Mouse (Mus musculus): ENCODE measurements at regions not wholly inside any gene's neighbourhood (a gene's known extent, or its start where the extent isn't known, plus 50 kb on each side); places are given as distances from the start of the nearest gene placed in this dataset.

DNA sequence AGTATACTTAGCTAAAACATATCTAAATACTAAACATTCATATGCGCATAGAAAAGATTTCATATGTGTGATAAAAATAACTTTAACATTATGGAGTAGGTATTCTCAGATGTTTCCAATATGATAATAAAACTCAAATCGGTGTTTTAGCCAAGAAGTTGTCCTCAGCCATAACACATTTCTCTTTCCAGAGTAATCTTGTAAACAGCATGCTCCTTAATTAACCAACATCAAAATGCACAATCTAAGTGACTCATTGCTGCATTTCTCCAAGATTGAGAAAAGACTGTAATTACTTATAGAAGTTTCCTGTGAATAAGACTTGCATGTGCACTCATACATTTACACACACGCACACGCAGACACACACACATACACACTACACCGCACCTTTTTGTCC is 95.1 kb upstream of the Mme start:
- Histone ChIP-seq H3K4me3 (no peak overlapping the region), H3K79me2 (ENCODE audit: control insufficient read depth, insufficient read depth) (no peaks in the 10 kb centered on the region)
- TF ChIP-seq USF1 (IDR thresholded peaks at IDR 0.05; ENCODE audit: low read depth): no peak

DNA sequence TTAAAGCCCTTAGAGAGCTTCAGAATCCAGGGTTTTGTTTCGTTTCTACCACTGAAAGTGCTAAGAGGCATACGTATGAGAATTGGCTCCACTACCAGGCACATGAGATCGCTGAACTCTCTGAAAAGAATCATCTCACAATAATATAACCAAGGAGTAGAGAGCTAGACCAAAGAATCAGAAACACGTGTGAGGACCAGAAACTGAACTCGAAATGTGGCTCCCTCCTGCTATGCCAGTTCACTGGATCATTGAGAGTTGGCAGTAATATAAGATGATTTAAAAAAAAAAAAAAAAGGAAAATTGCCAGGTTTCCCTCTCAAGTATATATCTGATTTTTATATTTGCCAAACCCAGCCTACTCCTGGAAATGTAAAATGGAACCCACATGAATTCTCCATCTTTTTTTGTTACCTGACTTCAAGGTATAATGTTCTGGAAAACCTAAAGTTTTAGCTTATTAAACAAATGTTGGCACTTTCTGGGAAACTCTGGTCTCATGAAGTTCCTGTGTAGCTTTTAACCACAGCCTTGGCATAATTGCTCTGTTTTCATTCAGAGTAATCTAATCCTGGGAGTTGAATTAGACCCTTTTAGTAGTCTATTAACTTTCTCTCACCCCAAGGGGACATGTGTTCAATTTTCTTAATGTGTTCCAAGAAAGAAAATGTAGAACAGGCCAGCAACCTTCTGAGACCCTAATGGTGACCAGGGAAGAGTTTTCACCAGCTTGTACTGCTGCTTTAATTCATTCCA is 58.7 kb upstream of the Mme start:
- no peak for TF ChIP-seq REST (IDR thresholded peaks at IDR 0.05; ENCODE audit: insufficient read depth, insufficient read length)
- no peak for TF ChIP-seq POLR2AphosphoS2 (IDR thresholded peaks at IDR 0.05; ENCODE audit: insufficient read length, low read depth)
- no peak for TF ChIP-seq MYOG (IDR thresholded peaks at IDR 0.05; ENCODE audit: control insufficient read depth in 1 of 3, insufficient read depth in 1 of 3, insufficient read length in 2 of 3, low read depth in 2 of 3)
- H3K27me3 ChIP-seq (ENCODE audit: control insufficient read depth, insufficient read depth, insufficient read length): no peaks in the 10 kb centered on the region
- H3K36me3 ChIP-seq (ENCODE audit: control insufficient read depth, insufficient read depth): no peaks in the 10 kb centered on the region
- no peak overlapping the region for H3K4me3 ChIP-seq
- H3ac ChIP-seq (ENCODE audit: control insufficient read depth, insufficient read length): no peak overlapping the region
- H3K4me2 ChIP-seq (ENCODE audit: low read depth): no peak overlapping the region
- H3K79me2 ChIP-seq (ENCODE audit: control insufficient read depth, insufficient read depth): no peaks in the 10 kb centered on the region

More for the DNA sequence above, 95.1 kb upstream of the Mme start:
- Histone ChIP-seq H3K4me2 (ENCODE audit: low read depth) (no peak overlapping the region), H3ac (ENCODE audit: control insufficient read depth, insufficient read length) (no peak overlapping the region), H3K27me3 (ENCODE audit: control insufficient read depth, insufficient read depth, insufficient read length) (no peaks in the 10 kb centered on the region), H3K36me3 (ENCODE audit: control insufficient read depth, insufficient read depth) (no peaks in the 10 kb centered on the region)

GRCm38 (mm10) chr3:63187836-63188440 is 53.4 kb upstream of the Mme start:
- Histone ChIP-seq H3K27me3 (ENCODE audit: control insufficient read depth, insufficient read depth, insufficient read length) (no peaks in the 10 kb centered on the region), H3K36me3 (ENCODE audit: control insufficient read depth, insufficient read depth) (no peaks in the 10 kb centered on the region), H3K79me2 (ENCODE audit: control insufficient read depth, insufficient read depth) (no peaks in the 10 kb centered on the region), H3K4me3 (no peak overlapping the region), H3ac (ENCODE audit: control insufficient read depth, insufficient read length) (no peak overlapping the region), H3K4me2 (ENCODE audit: low read depth) (no peak overlapping the region)
- TF ChIP-seq MYOD1 (IDR thresholded peaks at IDR 0.05; ENCODE audit: control insufficient read depth in 1 of 3, insufficient read length in 2 of 3, low read depth in 2 of 3) (no peak), REST (IDR thresholded peaks at IDR 0.05; ENCODE audit: insufficient read depth, insufficient read length) (no peak), E2F4 (IDR thresholded peaks at IDR 0.05; ENCODE audit: insufficient read depth) (no peak), CEBPB (IDR thresholded peaks at IDR 0.05; ENCODE audit: insufficient read depth, poor library complexity, severe bottlenecking) (no peak), POLR2AphosphoS2 (IDR thresholded peaks at IDR 0.05; ENCODE audit: insufficient read length, low read depth) (no peak), MAX (IDR thresholded peaks at IDR 0.05; ENCODE audit: low read depth) (no peak), SRF (IDR thresholded peaks at IDR 0.05; ENCODE audit: control insufficient read depth, insufficient read length, low read depth) (no peak), TCF3 (IDR thresholded peaks at IDR 0.05; ENCODE audit: insufficient read length, low read depth) (no peak), USF1 (IDR thresholded peaks at IDR 0.05; ENCODE audit: low read depth) (no peak), MYOG (IDR thresholded peaks at IDR 0.05; ENCODE audit: control insufficient read depth in 1 of 3, insufficient read depth in 1 of 3, insufficient read length in 2 of 3, low read depth in 2 of 3) (no peak), TCF12 (IDR thresholded peaks at IDR 0.05; ENCODE audit: insufficient read depth, poor library complexity, severe bottlenecking) (no peak)

Data from myocyte (in vitro differentiated cells).